In genomic region chr1:190137943-190138342, GRCm38 (mm10) we compare ENCODE assay signal across 11 mouse cellular contexts. TPM values are rescaled to one million over a fixed set of nuclear protein-coding genes. Genes with fewer than 3 reads are reported as not detected.
DNase-seq lines count a peak whose midpoint lies in the region; ATAC-seq lines count a peak whose summit lies in the region.
"Had no signal": no experiment of that assay in that cellular context is flagged by ENCODE, and none has a peak within 500 bp of the region (broad histone marks: within the 10 kb centered on the region; RNA-seq: fewer than 3 reads in every experiment).

No protein-coding gene starts in this region.

- WGBS in embryonic facial prominence, embryonic 10.5 days: 93% methylated on average over 10 of the region's 10 CpGs
- WGBS in midbrain, embryonic 10.5 days: 89% methylated on average over 10 of the region's 10 CpGs

- no peak for DNase-seq in cerebellum, adult 9-10 months
- DNase-seq in Muller cell, postnatal 12 days (ENCODE audit: inconsistent ontology term): peak; percentile 79
- DNase-seq in embryonic facial prominence, embryonic 10.5 days (ENCODE audit: low spot score): no peak
- DNase-seq in midbrain, embryonic 10.5 days (ENCODE audit: low spot score): no peak
- DNase-seq in urinary bladder, postnatal 4 days (ENCODE audit: low spot score in 2 of 2): no peak
- DNase-seq in kidney, adult 18-20 months: no peak
- DNase-seq in urinary bladder, postnatal 25 days (ENCODE audit: low spot score): no peak
- DNase-seq: kidney, postnatal 14 days; lung, postnatal 36 days had no signal

- H3K4me3 ChIP-seq in embryonic facial prominence, embryonic 10.5 days: no peak overlapping the region
- H3K4me3 ChIP-seq in midbrain, embryonic 10.5 days: no peak overlapping the region
- H3K4me3 ChIP-seq: limb, embryonic 13.5 days had no signal

- H3K27ac ChIP-seq in embryonic facial prominence, embryonic 10.5 days (replicated peaks): peak overlapping the region; percentile 58; the same call in 1 of the 2 replicates
- peak overlapping the region; percentile 82 for H3K27ac ChIP-seq in midbrain, embryonic 10.5 days (replicated peaks)
- H3K27ac ChIP-seq: limb, embryonic 13.5 days had no signal

- H3K4me1 ChIP-seq in embryonic facial prominence, embryonic 10.5 days: peaks cover 31% of the 10 kb centered on the region
- peaks cover 79% of the 10 kb centered on the region for H3K4me1 ChIP-seq in midbrain, embryonic 10.5 days
- H3K4me1 ChIP-seq: limb, embryonic 13.5 days had no signal

- peaks cover 21% of the 10 kb centered on the region for H3K27me3 ChIP-seq in embryonic facial prominence, embryonic 10.5 days (replicated peaks; ENCODE audit: low read depth, poor library complexity, severe bottlenecking)
- peaks cover 16% of the 10 kb centered on the region for H3K27me3 ChIP-seq in midbrain, embryonic 10.5 days (ENCODE audit: low read depth, poor library complexity, severe bottlenecking)
- H3K27me3 ChIP-seq: limb, embryonic 13.5 days had no signal

- H3K36me3 ChIP-seq in embryonic facial prominence, embryonic 10.5 days (replicated peaks): no peaks in the 10 kb centered on the region; the same call in 1 of the 2 replicates
- H3K36me3 ChIP-seq in midbrain, embryonic 10.5 days: peaks cover 35% of the 10 kb centered on the region
- H3K36me3 ChIP-seq: limb, embryonic 13.5 days had no signal

- H3K9me3 ChIP-seq in embryonic facial prominence, embryonic 10.5 days: no peaks in the 10 kb centered on the region
- no peaks in the 10 kb centered on the region for H3K9me3 ChIP-seq in midbrain, embryonic 10.5 days (replicated peaks)
- H3K9me3 ChIP-seq: limb, embryonic 13.5 days had no signal

- peak; percentile 21; the same call in 1 of the 2 replicates for ATAC-seq in cerebellum, adult (ENCODE audit: insufficient number of reproducible peaks, low FRiP score, low TSS enrichment)

RNA-seq across cellular contexts. Expression of gene Prox1, which starts 32.6 kb away (rescaled TPM):
- polyA plus RNA-seq in embryonic facial prominence, embryonic 10.5 days (2016; fragmentation: Nextera tagmentation; extraction: Ambion mirVana): 3.0 and 3.9 TPM in 2 replicates
- polyA plus RNA-seq in midbrain, embryonic 10.5 days (2016; fragmentation: Nextera tagmentation; extraction: Ambion mirVana): 6.5 and 10.3 TPM in 2 replicates
